Mouse (Mus musculus): ENCODE data around the gene Trappc6a.
"Not testable (repeated sequence)": the region's sequence is repeated elsewhere in the genome, so short reads cannot be mapped to it uniquely, and the experiment has no call there.

Trappc6a gene

DNA sequence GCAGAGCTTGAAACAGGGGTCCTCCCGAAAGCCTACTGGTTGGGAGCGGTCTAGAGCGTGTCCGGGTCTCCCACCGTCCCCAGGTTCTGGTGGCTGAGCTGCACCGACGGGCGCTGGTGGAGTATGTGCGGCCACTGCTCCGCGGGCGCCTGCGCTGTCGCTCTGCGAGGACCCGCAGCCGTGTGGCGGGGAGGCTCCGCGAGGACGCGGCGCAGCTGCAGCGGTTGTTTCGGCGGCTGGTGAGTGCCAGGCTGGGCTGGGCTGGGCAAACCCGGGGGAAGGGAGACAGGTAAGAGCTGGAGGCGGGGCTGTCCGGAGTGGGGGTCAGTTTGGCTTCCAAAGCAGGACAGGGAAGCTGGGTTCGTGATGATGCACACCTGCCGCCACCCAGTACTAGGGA, 18.7 kb upstream of the Trappc6a start:
- no peak for DNase-seq (ENCODE audit: low spot score)

DNA sequence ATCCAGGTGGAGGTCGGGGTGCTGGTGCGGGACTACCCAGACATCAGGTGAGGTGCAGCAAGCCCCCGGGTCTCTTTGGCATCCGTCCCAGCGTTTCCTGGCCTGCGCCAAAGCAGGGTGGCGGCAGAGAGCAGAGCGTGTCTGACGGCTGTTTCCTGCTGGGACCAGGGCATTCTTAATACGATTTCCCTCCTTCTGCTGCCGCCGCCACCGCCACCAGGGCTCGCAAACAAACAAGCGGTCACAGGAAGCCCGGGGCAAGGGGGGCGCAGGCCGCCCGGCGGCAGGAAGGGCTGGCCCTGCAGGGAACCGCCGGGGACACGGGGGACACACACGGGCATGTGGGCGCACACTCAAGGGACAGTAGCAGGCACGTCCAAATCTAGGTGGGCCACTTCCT, 16.5 kb upstream of the Trappc6a start:
- DNase-seq (ENCODE audit: low spot score), result no peak

DNA sequence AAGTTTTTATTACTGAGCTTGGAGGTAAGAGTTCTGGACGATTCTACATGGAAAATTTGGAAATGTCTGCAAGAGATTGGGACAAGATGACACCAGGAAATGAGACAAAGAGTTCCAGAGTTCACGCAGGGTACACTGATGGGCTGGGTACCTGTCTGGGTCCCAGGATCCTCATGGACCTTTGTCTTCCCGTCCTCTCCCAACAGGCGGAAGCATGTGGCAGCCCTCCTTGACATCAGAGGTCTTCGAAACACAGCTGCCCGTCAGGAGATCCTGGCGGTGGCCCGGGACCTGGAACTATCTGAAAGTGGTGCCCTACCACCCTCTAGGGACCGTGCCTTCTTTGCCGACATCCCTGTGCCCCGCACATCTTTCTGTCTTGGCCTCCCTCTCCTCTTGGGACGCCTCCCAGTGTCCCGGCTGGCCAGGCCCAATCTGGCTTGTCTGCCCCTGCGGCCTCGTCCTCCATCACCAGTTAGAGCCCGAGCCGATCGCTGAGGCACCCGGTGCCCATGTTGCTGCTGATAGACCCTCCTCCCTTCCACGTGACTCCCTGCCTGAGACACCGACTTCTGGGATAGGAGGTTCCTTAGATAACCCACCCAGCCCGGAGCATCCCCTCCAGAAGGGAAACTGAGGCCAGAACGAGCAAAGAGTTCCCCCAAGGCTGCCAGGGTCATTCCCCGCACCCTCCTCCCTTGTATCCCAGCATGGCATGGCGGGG, 13.3 kb upstream of the Trappc6a start:
- DNase-seq (ENCODE audit: low spot score), result no peak

DNA sequence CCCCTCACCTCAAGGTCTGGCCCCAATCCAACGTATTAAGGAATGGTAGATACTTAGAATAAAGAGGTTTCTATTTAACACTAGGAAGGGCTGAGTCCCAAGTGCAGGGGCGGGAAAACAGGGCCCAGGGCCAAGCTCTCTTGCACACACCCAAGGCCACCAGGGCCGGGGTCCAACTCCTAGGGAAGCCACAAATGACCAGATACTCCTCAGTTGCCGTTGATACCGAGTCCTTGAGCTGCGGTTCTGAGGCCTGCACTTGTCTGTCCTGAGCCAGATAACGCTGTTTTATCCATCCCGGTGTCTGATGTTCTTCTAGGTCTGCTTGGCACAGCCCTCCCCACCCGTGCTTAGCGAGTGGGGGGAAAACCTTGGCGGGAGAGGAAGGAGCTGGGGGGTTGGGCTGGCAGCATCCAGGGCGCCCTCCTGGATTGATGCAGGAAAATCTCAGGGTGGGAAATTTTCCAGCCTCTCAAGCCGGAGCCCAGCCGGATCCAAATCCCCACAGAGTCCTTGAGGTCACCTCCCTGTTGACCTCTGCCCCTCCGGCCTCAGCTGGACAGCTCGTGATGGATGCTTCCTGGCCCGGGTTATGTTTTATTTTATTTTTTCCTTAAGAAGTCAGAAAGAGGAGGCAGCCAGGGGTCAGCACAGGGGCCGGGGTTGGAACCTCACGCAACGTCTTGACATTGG, 12.5 kb upstream of the Trappc6a start:
- no peak for DNase-seq (ENCODE audit: low spot score)

DNA sequence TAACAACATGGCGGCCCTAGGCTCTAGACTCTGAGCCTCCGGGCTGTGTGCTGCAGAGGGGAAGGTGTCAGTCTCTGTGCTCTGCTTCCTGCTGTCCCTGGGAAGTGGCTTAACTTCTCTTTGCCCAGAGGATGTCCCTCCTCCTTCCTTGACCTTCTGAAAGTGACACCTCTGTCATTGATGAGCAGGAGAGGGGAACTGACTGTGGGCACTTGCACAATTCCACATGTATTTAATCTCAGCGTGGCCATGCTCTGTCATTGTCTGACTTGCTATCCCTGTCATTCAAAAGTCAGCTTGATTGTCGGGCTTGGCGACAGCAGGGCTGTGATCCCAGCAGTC, 12.0 kb upstream of the Trappc6a start:
- no peak for DNase-seq (ENCODE audit: low spot score)

DNA sequence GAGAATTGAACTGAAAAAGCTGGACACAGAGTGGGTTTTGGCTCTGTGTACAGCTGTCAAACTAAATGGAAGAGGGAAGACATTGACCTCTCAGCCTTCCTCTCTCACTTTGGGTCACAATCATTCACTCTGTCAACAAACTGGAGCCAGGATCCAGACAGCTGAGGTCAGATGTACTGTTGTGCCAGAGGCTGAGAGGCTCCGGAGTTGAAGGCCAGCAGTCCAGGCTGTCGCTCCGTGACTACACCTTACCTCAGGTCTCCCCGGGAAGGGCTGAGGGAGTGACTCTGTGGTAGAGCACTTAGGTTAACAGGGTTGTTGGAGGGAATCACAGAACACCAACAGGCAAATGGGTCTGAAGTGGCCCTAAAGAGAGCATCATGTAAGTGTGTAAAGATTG, 9.9 kb upstream of the Trappc6a start:
- no peak for DNase-seq (ENCODE audit: low spot score)

DNA sequence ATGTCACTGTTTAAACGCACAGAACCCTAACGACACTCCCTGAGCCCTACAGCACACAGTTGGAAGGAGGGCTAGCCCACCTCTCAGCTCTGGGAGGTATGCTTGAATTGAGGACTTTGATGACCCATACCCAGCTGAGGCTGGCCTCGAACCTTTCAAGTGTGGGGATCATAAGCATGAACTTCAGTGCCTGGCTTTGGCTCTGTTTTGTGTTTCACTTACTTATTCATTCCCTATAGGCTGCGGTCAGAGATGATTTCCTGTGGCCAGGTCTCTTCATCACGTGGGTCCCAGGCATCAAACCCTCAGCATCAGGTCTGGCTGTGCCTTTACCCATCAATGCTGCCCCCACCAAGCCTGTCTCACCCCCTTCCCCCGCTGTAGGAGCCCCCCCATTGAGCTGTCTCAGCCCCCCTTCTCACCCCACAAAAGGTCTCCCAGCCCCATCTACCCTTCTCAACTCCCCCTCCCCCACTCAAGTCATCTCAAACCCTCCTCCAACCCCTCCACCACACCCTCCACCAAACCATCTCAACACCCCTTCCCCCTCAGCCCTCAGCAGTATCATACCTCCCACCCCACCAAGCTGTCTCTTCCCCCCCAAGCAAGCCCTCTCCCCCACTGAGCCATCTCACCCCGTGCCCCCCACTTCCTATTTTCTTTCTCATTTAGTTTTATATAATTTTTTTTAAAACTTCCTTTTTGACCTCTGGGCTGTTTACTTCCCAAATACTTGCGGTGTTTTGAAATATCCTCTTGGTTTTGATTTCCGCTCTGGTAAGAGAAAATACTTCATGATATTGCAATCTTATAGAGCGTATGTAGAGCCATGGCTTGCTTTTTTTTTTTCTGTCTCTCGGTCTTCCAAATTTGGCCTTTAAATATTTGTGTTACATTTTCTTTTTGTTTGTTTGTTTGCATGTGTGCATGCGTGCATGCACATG, 7.5 kb upstream of the Trappc6a start:
- DNase-seq (ENCODE audit: low spot score), result no peak

DNA sequence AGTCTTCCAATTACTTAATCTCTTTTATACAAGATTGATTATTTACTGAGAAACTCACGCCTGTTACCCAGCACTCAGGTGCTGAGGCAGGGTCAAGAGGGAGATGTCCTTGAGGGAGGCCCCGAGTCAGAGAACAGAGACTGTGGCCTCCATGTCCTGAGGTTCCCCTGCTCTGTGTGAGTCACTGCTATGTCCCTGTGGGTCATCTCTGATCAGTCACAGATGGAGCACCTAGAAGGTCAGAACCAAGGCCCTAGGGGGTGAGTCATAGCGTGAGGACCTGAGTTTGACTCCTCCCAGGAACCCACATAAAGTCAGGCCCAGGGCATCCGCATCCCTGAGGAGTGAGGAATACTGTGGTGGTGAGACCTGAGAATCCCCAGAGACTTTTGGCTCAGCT, 6.5 kb upstream of the Trappc6a start:
- DNase-seq (ENCODE audit: low spot score), result no peak

DNA sequence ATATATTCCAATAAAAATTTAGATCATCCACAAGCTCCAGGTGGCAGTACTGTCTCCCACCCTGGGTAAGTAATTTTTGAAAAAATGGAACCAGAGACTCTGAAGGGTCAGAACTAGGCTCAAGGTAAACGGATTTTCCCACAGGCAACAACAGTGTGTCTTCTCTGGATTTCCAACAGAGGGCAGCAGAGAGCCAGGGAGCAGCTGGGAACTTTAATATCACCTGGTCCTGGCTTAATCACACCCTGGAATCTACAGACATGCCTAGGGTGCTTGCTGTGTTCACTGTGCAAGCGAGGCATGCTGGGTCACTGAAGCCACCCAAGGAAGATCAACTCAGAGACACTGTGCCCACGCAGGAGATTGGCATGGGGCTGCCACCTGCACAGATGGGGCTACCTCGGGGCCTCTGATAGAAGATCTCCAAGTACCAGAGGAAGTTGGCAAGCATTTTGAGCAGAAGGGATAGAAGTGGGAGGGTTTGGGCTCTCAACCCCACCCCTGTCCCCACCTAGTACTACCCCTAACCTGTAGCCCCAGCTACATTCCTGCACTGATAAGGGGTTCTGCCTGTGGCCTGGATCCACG, 4.6 kb upstream of the Trappc6a start:
- DNase-seq (ENCODE audit: low spot score), result peak; percentile 60

DNA sequence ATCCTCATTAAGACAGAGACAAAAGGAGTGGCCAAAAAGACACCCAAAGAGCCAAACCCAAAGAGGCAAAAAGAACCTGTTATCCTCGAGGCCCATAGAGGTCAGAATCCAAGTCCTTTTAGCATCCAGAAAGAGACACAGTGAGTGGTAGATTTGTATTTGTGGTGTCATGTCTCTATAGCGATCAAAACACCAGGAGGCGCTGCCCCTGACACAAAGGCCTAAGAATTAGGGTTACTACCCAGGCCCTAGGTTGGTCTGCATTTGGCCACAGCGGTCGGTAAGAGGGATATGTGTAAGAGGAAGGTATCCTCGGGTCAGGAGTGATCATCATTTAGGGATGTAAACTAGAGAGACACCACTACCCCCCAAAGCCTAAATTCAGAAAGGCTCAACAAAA, 1.9 kb upstream of the Trappc6a start:
- no peak for DNase-seq (ENCODE audit: low spot score)

DNA sequence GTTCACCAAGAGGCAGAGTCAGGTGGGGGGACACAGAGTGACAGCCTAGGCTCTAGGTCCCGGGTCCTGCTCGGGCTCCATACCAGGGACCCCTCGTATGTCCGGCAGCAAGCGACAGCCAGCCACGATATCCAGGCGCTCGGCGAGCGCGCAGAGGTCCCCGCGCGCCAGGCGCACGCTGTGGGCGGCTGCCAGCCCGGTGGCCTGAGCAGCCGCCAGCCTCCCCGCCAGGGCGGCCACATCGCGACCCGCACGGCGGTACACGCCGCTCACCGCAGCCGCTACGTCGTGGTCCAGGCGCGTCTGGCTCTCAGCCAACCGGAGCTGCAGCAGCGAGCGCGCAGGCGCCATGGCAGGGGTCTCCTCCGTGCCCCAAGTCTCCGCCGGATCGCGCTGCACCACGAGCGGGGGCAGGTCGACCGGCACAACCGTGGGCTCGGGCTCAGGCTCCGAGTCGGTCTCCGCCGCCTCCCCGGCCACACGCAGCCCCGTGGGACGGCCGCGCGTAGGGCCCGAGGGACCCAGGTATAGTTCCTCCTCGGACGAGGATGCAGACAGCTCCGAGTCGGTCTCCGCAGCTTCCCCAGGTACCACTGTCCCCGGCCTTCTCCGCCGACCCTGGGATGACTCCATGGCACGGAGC, 1.1 kb upstream of the Trappc6a start:
- DNase-seq (ENCODE audit: low spot score), result peak; percentile 26

DNA sequence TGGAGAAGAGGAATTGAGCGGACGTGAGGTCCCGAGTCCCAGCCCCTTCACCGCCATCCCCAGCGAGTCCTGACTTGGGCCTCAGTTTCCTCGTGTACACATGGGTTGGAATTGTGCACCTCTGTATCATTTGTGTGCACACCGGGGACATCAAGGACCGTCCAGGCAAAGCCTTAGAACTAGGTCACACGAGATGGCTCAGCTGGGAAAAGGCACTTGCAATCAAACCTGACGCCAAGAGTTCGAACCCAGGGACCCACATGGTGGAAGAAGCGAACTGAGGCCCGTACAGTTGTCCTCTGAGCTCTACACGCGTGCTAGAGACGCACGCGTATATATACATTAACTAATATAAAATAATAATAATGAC, 598 bp upstream of the Trappc6a start:
- no peak for DNase-seq (ENCODE audit: low spot score)

DNA sequence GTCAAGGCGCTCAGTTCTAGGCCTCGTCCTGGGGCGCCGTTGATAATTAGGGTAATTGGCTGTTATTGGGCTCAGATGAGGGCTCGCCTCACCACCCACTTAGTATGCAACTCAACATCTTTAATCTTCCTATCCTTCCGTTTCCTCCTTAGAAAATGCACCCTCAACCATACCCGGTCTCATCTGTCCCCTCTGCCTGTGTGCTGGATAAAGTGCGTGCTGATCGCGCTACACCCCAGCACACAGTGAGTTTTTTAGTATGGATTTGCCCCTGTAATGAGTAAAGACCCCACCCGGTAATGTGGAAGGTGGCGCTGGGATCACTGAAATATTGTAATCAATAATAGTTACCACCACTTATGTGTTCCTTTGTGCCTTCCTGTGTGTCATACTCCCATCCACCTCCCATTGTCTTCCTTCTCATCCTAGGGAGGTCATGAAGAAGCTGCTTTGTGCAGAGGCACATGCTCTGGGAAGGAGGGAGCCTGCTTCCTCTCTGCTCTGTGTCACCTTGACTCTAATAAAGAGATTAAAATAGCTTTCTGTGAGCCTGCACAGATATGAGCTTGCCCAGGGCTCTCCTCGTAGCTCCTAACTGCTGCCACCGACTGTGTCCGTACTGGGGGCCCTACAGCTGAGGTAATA, 851 bp downstream of the Trappc6a start:
- no peak for DNase-seq (ENCODE audit: low spot score)

DNA sequence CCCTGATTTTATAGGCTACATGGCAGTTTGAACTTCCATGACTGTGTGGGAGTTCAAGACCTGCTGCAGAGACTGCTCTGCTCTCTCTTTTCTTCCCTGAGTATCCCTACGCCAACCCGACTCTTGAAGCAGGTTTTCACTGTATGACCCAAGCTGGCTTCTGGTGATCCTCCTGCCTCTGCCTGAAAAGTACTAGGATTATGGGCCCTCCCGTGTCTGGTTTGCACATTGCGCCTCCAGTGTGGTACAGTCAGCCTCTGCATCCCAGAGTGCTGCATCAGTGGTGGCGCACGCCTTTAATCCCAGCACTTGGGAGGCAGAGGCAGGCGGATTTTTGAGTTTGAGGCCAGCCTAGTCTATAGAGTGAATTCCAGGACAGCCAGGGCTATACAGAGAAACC, 1.6 kb downstream of the Trappc6a start:
- DNase-seq (ENCODE audit: low spot score), result no peak

DNA sequence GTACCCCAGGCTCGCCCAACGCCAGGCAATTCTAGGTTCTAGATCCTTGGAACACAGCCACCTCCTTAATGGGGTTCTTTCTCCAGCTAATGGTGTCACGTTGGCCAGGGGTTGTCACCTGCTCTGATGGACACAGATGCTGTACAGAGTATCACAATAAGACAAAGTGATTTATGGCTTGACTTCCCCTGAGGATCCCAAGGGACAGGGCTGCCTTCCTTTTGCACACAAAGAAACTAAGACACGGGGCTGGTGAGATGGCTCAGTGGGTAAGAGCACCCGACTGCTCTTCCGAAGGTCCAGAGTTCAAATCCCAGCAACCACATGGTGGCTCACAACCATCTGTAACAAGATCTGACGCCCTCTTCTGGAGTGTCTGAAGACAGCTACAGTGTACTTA, 3.7 kb downstream of the Trappc6a start:
- not testable (repeated sequence) for DNase-seq (ENCODE audit: low spot score)

DNA sequence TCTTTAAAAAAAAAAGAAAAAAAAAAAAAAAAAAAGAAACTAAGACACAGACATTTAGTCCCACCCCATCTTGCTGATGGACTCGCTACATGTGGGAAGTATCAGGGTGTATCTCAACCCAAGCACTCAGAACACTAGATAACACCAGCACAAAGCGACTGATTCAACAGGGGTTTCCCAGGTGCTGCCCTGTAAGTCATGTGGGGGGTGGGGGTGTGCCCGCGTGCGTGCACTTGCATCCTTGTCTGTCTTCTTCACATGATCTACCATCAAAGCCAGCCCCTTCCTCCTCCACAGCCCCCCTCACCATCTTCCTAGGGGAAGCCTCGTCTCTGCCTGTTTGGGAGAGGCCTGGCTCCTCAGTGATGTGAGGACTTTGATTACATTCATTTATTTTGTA, 4.2 kb downstream of the Trappc6a start:
- DNase-seq (ENCODE audit: low spot score), result no peak

DNA sequence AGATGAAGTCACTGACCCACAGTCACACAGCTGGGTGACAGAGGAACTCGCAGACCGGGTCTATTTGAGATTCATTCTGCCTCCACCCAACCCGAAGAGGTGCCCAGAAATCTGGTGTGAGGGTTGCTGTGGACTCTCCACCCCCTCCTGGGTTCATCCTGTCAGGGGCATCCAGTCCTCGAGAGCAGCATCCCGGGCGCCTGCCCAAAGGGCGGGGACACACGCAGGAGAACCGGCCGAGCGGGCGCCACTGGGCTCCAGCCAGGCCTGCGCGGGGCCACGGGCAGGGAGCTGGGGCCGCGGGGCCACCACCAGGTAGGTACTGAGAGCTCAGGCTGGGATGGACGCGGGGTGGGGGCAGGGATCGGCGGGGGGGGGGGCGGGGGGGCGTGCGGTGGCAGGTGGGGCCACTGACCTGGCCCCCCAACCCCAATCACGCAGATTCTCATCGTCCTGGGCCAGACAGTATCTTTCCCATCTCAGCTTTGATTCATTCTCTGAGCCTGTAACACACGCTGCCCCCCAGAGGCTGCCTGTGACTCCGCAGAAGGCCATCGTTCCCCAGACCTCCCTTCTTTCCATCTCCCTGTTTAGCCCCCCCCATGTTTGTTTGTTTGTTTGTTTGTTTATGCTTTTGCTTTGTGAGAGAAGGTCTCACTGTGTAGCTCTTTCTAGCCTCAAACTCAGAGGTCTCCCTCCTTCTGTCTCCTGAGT, 9.6 kb downstream of the Trappc6a start, which contains the start of gene Nkpd1:
Gene Nkpd1 (plus strand): TSS at position 187 of the 714 bp plus-strand sequence.
- DNase-seq (ENCODE audit: low spot score), result peak; percentile 71

DNA sequence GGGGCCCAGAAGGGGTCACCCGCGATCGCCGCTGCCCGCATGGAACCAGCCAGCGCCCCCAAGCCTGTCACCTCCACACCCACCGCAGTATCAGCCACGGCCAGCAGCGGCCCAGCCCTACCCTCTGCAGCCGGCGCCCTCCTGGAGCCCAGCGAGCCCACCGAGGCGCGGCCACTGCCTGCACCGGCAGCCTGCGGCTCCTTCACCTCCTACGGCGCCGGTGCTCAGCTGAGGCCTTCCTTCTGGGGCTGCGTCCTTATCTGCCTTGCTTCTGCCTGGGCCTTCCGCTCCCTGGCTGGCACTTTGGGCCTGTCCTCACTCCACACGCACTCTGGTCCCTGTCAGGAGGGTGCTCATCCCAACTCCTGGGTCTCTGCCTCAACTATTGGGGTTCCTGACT, 11.8 kb downstream of the Trappc6a start:
- no peak for DNase-seq (ENCODE audit: low spot score)

DNA sequence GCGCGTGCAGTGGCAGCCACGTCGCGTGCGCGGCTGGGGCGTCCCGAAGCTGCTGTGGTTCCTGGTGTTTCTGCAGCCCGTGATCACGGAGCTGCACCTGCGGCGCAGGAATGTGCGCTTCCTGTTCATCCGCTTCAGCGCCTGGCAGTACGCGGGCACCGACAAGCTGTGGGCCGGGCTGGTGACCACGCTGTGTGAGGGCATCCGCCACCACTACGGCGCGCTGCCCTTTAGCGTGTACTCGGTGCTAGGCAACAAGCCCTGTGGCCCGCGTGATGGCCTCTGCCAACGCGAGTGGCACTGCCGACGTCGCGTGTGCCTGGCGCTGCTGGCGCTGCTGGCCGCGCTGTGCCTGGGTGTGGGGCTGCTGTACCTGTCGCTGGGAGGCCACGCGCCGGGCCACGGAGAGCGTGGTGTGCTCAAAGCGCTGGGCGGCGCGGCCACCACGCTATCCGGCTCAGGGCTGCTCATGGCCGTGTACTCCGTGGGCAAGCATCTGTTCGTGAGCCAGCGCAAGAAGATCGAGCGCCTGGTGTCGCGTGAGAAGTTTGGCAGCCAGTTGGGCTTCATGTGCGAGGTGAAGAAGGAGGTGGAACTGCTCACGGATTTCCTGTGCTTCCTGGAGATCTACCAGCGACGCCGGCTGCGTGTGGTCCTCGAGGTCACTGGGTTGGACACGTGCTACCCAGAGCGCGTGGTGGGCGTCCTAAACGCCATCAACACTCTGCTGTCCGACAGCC, 15.0 kb downstream of the Trappc6a start:
- DNase-seq (ENCODE audit: low spot score), result peak; percentile 26

Measured in urinary bladder, postnatal 14 days (tissue).